Mouse (Mus musculus) kidney, adult 2 months (tissue): ENCODE results near the gene Wnt8b.

ENCODE experiments used
- CTCF ChIP-seq: fragments of 200-500 bp; conservative IDR thresholded peaks from 2 replicates; pipeline ENCODE4 v1.5.1; 2011; ENCODE audit warnings: low read depth, mild to moderate bottlenecking, control low read depth, low read length, moderate library complexity, mixed read lengths; ENCODE audit not compliant: insufficient read depth, insufficient read length
- POLR2A ChIP-seq: fragments of 200-500 bp; IDR thresholded peaks from one replicate; pipeline ENCODE4 v1.6.1; 2011; ENCODE audit warnings: low read depth, low read length, control low read depth

- TF ChIP-seq POLR2A (no peak), CTCF (no peak)
Observed at GRCm38 (mm10) chr19:44476541-44476940, 16.7 kb upstream of the Wnt8b start.
